Comparison of ENCODE assay signal across 36 mouse cellular contexts in genomic region chr2:172448329-172448728, GRCm38 (mm10). TPM values are rescaled to one million over a fixed set of nuclear protein-coding genes. Genes with fewer than 3 reads are reported as not detected.
"Had no signal": no experiment of that assay in that cellular context is flagged by ENCODE, and none has a peak within 500 bp of the region (broad histone marks: within the 10 kb centered on the region; RNA-seq: fewer than 3 reads in every experiment).

No protein-coding gene starts in this region.

- H3K9me3 ChIP-seq: heart, embryonic 10.5 days; heart, embryonic 12.5 days; hindbrain, embryonic 10.5 days; hindbrain, embryonic 12.5 days; intestine, embryonic 15.5 days; limb, embryonic 10.5 days; limb, embryonic 12.5 days; liver, embryonic 13.5 days had no signal

- H3K4me1 ChIP-seq: heart, embryonic 10.5 days; heart, embryonic 12.5 days; hindbrain, embryonic 10.5 days; hindbrain, embryonic 12.5 days; intestine, embryonic 15.5 days; limb, embryonic 10.5 days; limb, embryonic 12.5 days; liver, embryonic 13.5 days had no signal

- H3K27me3 ChIP-seq: heart, embryonic 12.5 days; hindbrain, embryonic 12.5 days; intestine, embryonic 15.5 days; limb, embryonic 12.5 days; liver, embryonic 13.5 days had no signal

- H3K4me3 ChIP-seq: gastrocnemius, adult 2 months; heart, embryonic 10.5 days; heart, embryonic 12.5 days; hindbrain, embryonic 10.5 days; hindbrain, embryonic 12.5 days; intestine, embryonic 15.5 days; layer of hippocampus, adult 2 months; left cerebral cortex, adult 2 months; limb, embryonic 10.5 days; limb, embryonic 12.5 days; liver, embryonic 13.5 days had no signal

- H3K27ac ChIP-seq: gastrocnemius, adult 2 months; heart, embryonic 10.5 days; hindbrain, embryonic 10.5 days; hindbrain, embryonic 12.5 days; hindbrain, embryonic 14.5 days; intestine, embryonic 15.5 days; layer of hippocampus, adult 2 months; left cerebral cortex, adult 2 months; limb, embryonic 10.5 days; limb, embryonic 12.5 days; liver, embryonic 13.5 days had no signal

- DNase-seq: gastrocnemius, adult 2 months; gastrocnemius, postnatal 10 days; gastrocnemius, postnatal 25 days; heart, adult 18-20 months; heart, postnatal 10 days; heart, postnatal 4 days; kidney, adult 18-20 months; kidney, adult 8-10 months; kidney, postnatal 10 days; kidney, postnatal 25 days; kidney, postnatal 4 days; liver, embryonic 13.5 days had no signal

- ATAC-seq: hindbrain, embryonic 16.5 days; inflammation-experienced regulatory T-cells, adult 6 months; intestine, embryonic 15.5 days; intestine, postnatal 0 days had no signal

- H3K4me2 ChIP-seq: heart, embryonic 12.5 days; hindbrain, embryonic 12.5 days; hindbrain, embryonic 14.5 days; intestine, embryonic 15.5 days; limb, embryonic 12.5 days; liver, embryonic 13.5 days had no signal

- H3K9ac ChIP-seq: heart, embryonic 12.5 days; hindbrain, embryonic 12.5 days; hindbrain, embryonic 14.5 days; intestine, embryonic 15.5 days; limb, embryonic 12.5 days; liver, embryonic 13.5 days had no signal

RNA-seq across cellular contexts. Expression of gene Gcnt7, which starts 10.1 kb away (rescaled TPM):
- total RNA-seq: gastrocnemius, adult 2 months; gastrocnemius, postnatal 10 days; gastrocnemius, postnatal 25 days; gastrocnemius, postnatal 4 days; granulocyte monocyte progenitor cell, adult 5-6 weeks; heart, adult 18-20 months; heart, adult 8-10 months; heart, postnatal 10 days; heart, postnatal 25 days; heart, postnatal 4 days; layer of hippocampus, adult 2 months; layer of hippocampus, postnatal 10 days; layer of hippocampus, postnatal 25 days; left cerebral cortex, adult 2 months; left cerebral cortex, postnatal 14 days; left cerebral cortex, postnatal 36 days had no signal
- polyA plus RNA-seq: frontal cortex, adult 2 months had no signal

RNA-seq across cellular contexts. Expression of gene Fam209, which starts 24.0 kb away (rescaled TPM):
- total RNA-seq: heart, adult 18-20 months; heart, adult 8-10 months; heart, postnatal 10 days; heart, postnatal 25 days; layer of hippocampus, adult 2 months; layer of hippocampus, postnatal 10 days; layer of hippocampus, postnatal 25 days; left cerebral cortex, postnatal 14 days; left cerebral cortex, postnatal 36 days had no signal
- polyA plus RNA-seq: heart, embryonic 10.5 days; heart, embryonic 14.5 days; hindbrain, embryonic 10.5 days; hindbrain, embryonic 12.5 days; intestine, embryonic 15.5 days; intestine, postnatal 0 days; kidney, embryonic 14.5 days; limb, embryonic 12.5 days; liver, embryonic 13.5 days had no signal
